Mouse (Mus musculus) heart, embryonic 14.5 days (tissue): Measurements from ENCODE around the gene Trir. TPM values are rescaled to one million over a fixed set of nuclear protein-coding genes. Genes with fewer than 3 reads are reported as not detected.

Experiments
- ATAC-seq: fragments of 200-750 bp; cut with Nextera tagmentation; 2 replicates; pipeline ENCODE4 v1.8.0; 2017; ENCODE audit warnings: low read depth, moderate TSS enrichment; ENCODE audit not compliant: insufficient number of reproducible peaks, insufficient read depth, low FRiP score
- H3K27ac ChIP-seq, 2 experiments: fragments of 200-500 bp in 1 of 2; fragments of 300-500 bp in 1 of 2; sonication (generic) in 1 of 2; replicated peaks in 1 of 2; 2 replicates each; pipeline ENCODE4 v1.5.1; 2012 to 2014; ENCODE audit warnings: low read depth in 2 of 2, low read length in 2 of 2, control low read depth in 1 of 2, mild to moderate bottlenecking in 1 of 2, mixed read lengths in 1 of 2; ENCODE audit not compliant: control insufficient read depth in 1 of 2, insufficient read depth in 1 of 2
- H3K27me3 ChIP-seq: fragments of 300-500 bp; sonication (generic); 2 replicates; pipeline ENCODE4 v1.6.1; 2014; ENCODE audit warnings: mild to moderate bottlenecking, low read length, control low read depth; ENCODE audit not compliant: control insufficient read depth, insufficient read depth
- H3K36me3 ChIP-seq: fragments of 300-500 bp; sonication (generic); 2 replicates; pipeline ENCODE4 v1.6.1; 2014; ENCODE audit warnings: mild to moderate bottlenecking, control low read depth, low read length, mixed read lengths; ENCODE audit not compliant: control insufficient read depth, insufficient read depth
- H3K4me1 ChIP-seq, 2 experiments: fragments of 200-500 bp in 1 of 2; fragments of 300-500 bp in 1 of 2; sonication (generic) in 1 of 2; 2 replicates each; pipeline ENCODE4 v1.6.1; 2012 to 2014; ENCODE audit warnings: low read length in 2 of 2, control low read depth in 1 of 2, mixed read lengths in 1 of 2; ENCODE audit not compliant: control insufficient read depth in 2 of 2, insufficient read depth in 2 of 2
- H3K4me2 ChIP-seq: fragments of 300-500 bp; sonication (generic); 2 replicates; pipeline ENCODE4 v1.6.1; 2014; ENCODE audit warnings: mild to moderate bottlenecking, low read length
- H3K4me3 ChIP-seq, 2 experiments: fragments of 200-500 bp in 1 of 2; fragments of 300-500 bp in 1 of 2; sonication (generic) in 1 of 2; 2 replicates each; pipeline ENCODE4 v1.5.1; 2012 to 2014; ENCODE audit warnings: low read length in 2 of 2, mild to moderate bottlenecking in 2 of 2, control low read depth in 1 of 2, low read depth in 1 of 2, moderate library complexity in 1 of 2; ENCODE audit not compliant: control insufficient read depth in 1 of 2, insufficient read depth in 1 of 2
- H3K9ac ChIP-seq: fragments of 300-500 bp; sonication (generic); 2 replicates; pipeline ENCODE4 v1.6.1; 2014; ENCODE audit warnings: mild to moderate bottlenecking, low read length
- H3K9me3 ChIP-seq: fragments of 300-500 bp; sonication (generic); 2 replicates; pipeline ENCODE4 v1.6.1; 2016; ENCODE audit warnings: low read length, control low read depth; ENCODE audit not compliant: control insufficient read depth
- WGBS: fragments of 180-500 bp; shearing (Covaris S2); extraction: QIAGEN DNeasy Blood & Tissue Kit; methylation state at CpG from one replicate; pipeline ENCODE4 v1.1.7; 2014; 5-methylcytosine and 5-hydroxymethylcytosine counted together
- polyA plus RNA-seq: library from polyadenylated mRNA; unstranded; fragments of >200 nt; fragmentation: Nextera tagmentation; extraction: Ambion mirVana; gene quantifications from 2 replicates; pipeline ENCODE4 v1.2.1, GENCODE M21; 2014

The Trir gene
- polyA plus RNA-seq: 92.0 and 95.9 TPM in 2 replicates

GRCm38 (mm10) chr8:85026670-85027515 is at the start of gene Trir:
Gene Trir, plus strand, starts transcription at chr8:85026823.
- H3K9me3 ChIP-seq: no peaks in the 10 kb centered on the region
- H3K36me3 ChIP-seq: peaks cover 52% of the 10 kb centered on the region
- WGBS: under 1% methylated on average over 74 of the region's 75 CpGs

GRCm38 (mm10) chr8:84977435-84978247 is 49.0 kb upstream of the Trir start:
- ATAC-seq: no peak
- Histone ChIP-seq H3K27me3 (no peaks in the 10 kb centered on the region), H3K9ac (peak overlapping the region; percentile 83), H3K4me3 (peak overlapping the region; percentile 62 to 66), H3K36me3 (peaks cover 25% of the 10 kb centered on the region), H3K4me2 (peak overlapping the region; percentile 96), H3K27ac (peak overlapping the region; percentile 65 to 89), H3K4me1 (peaks cover 33 to 56% of the 10 kb centered on the region in 2 experiments), H3K9me3 (no peaks in the 10 kb centered on the region)
- under 1% methylated on average over 70 of the region's 70 CpGs for WGBS

More at GRCm38 (mm10) chr8:85026670-85027515, at the start of gene Trir:
- Histone ChIP-seq H3K27me3 (no peaks in the 10 kb centered on the region), H3K4me1 (peaks cover 11 to 33% of the 10 kb centered on the region in 2 experiments), H3K27ac (peak within 1 kb of the TSS; percentile 72 to 89), H3K4me2 (peak within 1 kb of the TSS; percentile 94), H3K9ac (peak within 1 kb of the TSS; percentile 98), H3K4me3 (peak within 1 kb of the TSS; percentile 96 to 97)
- ATAC-seq: peak; percentile 81

- Histone ChIP-seq H3K4me3 (peak within 1 kb of the TSS; percentile 62 to 66), H3K27ac (peak within 1 kb of the TSS; percentile 65 to 89), H3K36me3 (peaks cover 18% of the 10 kb centered on the region), H3K9me3 (no peaks in the 10 kb centered on the region), H3K27me3 (no peaks in the 10 kb centered on the region), H3K4me2 (peak within 1 kb of the TSS; percentile 96), H3K9ac (peak within 1 kb of the TSS; percentile 83), H3K4me1 (peaks cover 33 to 56% of the 10 kb centered on the region in 2 experiments)
- ATAC-seq: peak; percentile 59
- under 1% methylated on average over 63 of the region's 63 CpGs for WGBS
Measured at GRCm38 (mm10) chr8:84978248-84978940, 48.2 kb upstream of the Trir start, which contains the start of gene Junb. Gene Junb, minus strand, starts transcription at chr8:84978718.

GRCm38 (mm10) chr8:84979599-84980421 is 46.8 kb upstream of the Trir start:
- WGBS: 3% methylated on average over 42 of the region's 42 CpGs
- no peaks in the 10 kb centered on the region for H3K27me3 ChIP-seq
- H3K9ac ChIP-seq: peak overlapping the region; percentile 83
- peak overlapping the region; percentile 96 for H3K4me2 ChIP-seq
- no peaks in the 10 kb centered on the region for H3K9me3 ChIP-seq
- H3K27ac ChIP-seq: peak overlapping the region; percentile 11 to 89; a peak in 3 of 4 replicates
- H3K36me3 ChIP-seq: peaks cover 4% of the 10 kb centered on the region
- peak; percentile 15 for ATAC-seq
- peaks cover 35 to 55% of the 10 kb centered on the region in 2 experiments for H3K4me1 ChIP-seq
- H3K4me3 ChIP-seq: peak overlapping the region; percentile 43 to 62

- 0 out of 4 replicates have a peak overlapping the region, but pooled peaks of 1 of the 2 experiments have one; percentile 62 for H3K4me3 ChIP-seq
- H3K4me1 ChIP-seq: peaks cover 41 to 58% of the 10 kb centered on the region in 2 experiments
- H3K9me3 ChIP-seq: no peaks in the 10 kb centered on the region
- H3K36me3 ChIP-seq: no peaks in the 10 kb centered on the region
- WGBS: 25% methylated on average over 11 of the region's 11 CpGs
- H3K4me2 ChIP-seq: peak overlapping the region; percentile 96
- ATAC-seq: no peak
- H3K27ac ChIP-seq: peak overlapping the region in 1 of 2 experiments; percentile 89; a peak in 2 of 4 replicates
- H3K27me3 ChIP-seq: no peaks in the 10 kb centered on the region
- H3K9ac ChIP-seq: peak overlapping the region; percentile 83
Measured at GRCm38 (mm10) chr8:84980622-84981358, 45.8 kb upstream of the Trir start.

GRCm38 (mm10) chr8:84981644-84982498 is 44.8 kb upstream of the Trir start:
- no peak overlapping the region for H3K4me3 ChIP-seq
- no peaks in the 10 kb centered on the region for H3K27me3 ChIP-seq
- 73% methylated on average over 15 of the region's 15 CpGs for WGBS
- no peak overlapping the region for H3K9ac ChIP-seq
- no peak for ATAC-seq
- H3K4me1 ChIP-seq: peaks cover 40 to 58% of the 10 kb centered on the region in 2 experiments
- no peaks in the 10 kb centered on the region for H3K36me3 ChIP-seq
- no peak overlapping the region for H3K4me2 ChIP-seq
- no peaks in the 10 kb centered on the region for H3K9me3 ChIP-seq
- no peak overlapping the region for H3K27ac ChIP-seq
